Mouse (Mus musculus) heart, embryonic 14.5 days (tissue): ENCODE data around the gene Pou2af1. TPM values are rescaled to one million over a fixed set of nuclear protein-coding genes. Genes with fewer than 3 reads are reported as not detected.

Source experiments
- ATAC-seq: fragments of 200-750 bp; cut with Nextera tagmentation; 2 replicates; pipeline ENCODE4 v1.8.0; 2017; ENCODE audit warnings: low read depth, moderate TSS enrichment; ENCODE audit not compliant: insufficient number of reproducible peaks, insufficient read depth, low FRiP score
- H3K27ac ChIP-seq, 2 experiments: fragments of 200-500 bp in 1 of 2; fragments of 300-500 bp in 1 of 2; sonication (generic) in 1 of 2; replicated peaks in 1 of 2; 2 replicates each; pipeline ENCODE4 v1.5.1; 2012 to 2014; ENCODE audit warnings: low read depth in 2 of 2, low read length in 2 of 2, control low read depth in 1 of 2, mild to moderate bottlenecking in 1 of 2, mixed read lengths in 1 of 2; ENCODE audit not compliant: control insufficient read depth in 1 of 2, insufficient read depth in 1 of 2
- H3K27me3 ChIP-seq: fragments of 300-500 bp; sonication (generic); 2 replicates; pipeline ENCODE4 v1.6.1; 2014; ENCODE audit warnings: mild to moderate bottlenecking, low read length, control low read depth; ENCODE audit not compliant: control insufficient read depth, insufficient read depth
- H3K36me3 ChIP-seq: fragments of 300-500 bp; sonication (generic); 2 replicates; pipeline ENCODE4 v1.6.1; 2014; ENCODE audit warnings: mild to moderate bottlenecking, control low read depth, low read length, mixed read lengths; ENCODE audit not compliant: control insufficient read depth, insufficient read depth
- H3K4me1 ChIP-seq, 2 experiments: fragments of 200-500 bp in 1 of 2; fragments of 300-500 bp in 1 of 2; sonication (generic) in 1 of 2; 2 replicates each; pipeline ENCODE4 v1.6.1; 2012 to 2014; ENCODE audit warnings: low read length in 2 of 2, control low read depth in 1 of 2, mixed read lengths in 1 of 2; ENCODE audit not compliant: control insufficient read depth in 2 of 2, insufficient read depth in 2 of 2
- H3K4me2 ChIP-seq: fragments of 300-500 bp; sonication (generic); 2 replicates; pipeline ENCODE4 v1.6.1; 2014; ENCODE audit warnings: mild to moderate bottlenecking, low read length
- H3K4me3 ChIP-seq, 2 experiments: fragments of 200-500 bp in 1 of 2; fragments of 300-500 bp in 1 of 2; sonication (generic) in 1 of 2; 2 replicates each; pipeline ENCODE4 v1.5.1; 2012 to 2014; ENCODE audit warnings: low read length in 2 of 2, mild to moderate bottlenecking in 2 of 2, control low read depth in 1 of 2, low read depth in 1 of 2, moderate library complexity in 1 of 2; ENCODE audit not compliant: control insufficient read depth in 1 of 2, insufficient read depth in 1 of 2
- H3K9ac ChIP-seq: fragments of 300-500 bp; sonication (generic); 2 replicates; pipeline ENCODE4 v1.6.1; 2014; ENCODE audit warnings: mild to moderate bottlenecking, low read length
- H3K9me3 ChIP-seq: fragments of 300-500 bp; sonication (generic); 2 replicates; pipeline ENCODE4 v1.6.1; 2016; ENCODE audit warnings: low read length, control low read depth; ENCODE audit not compliant: control insufficient read depth
- WGBS: fragments of 180-500 bp; shearing (Covaris S2); extraction: QIAGEN DNeasy Blood & Tissue Kit; methylation state at CpG from one replicate; pipeline ENCODE4 v1.1.7; 2014; 5-methylcytosine and 5-hydroxymethylcytosine counted together
- polyA plus RNA-seq: library from polyadenylated mRNA; unstranded; fragments of >200 nt; fragmentation: Nextera tagmentation; extraction: Ambion mirVana; gene quantifications from 2 replicates; pipeline ENCODE4 v1.2.1, GENCODE M21; 2014

The Pou2af1 gene
- polyA plus RNA-seq, 1 experiment from 2014 or later = not detected

DNA sequence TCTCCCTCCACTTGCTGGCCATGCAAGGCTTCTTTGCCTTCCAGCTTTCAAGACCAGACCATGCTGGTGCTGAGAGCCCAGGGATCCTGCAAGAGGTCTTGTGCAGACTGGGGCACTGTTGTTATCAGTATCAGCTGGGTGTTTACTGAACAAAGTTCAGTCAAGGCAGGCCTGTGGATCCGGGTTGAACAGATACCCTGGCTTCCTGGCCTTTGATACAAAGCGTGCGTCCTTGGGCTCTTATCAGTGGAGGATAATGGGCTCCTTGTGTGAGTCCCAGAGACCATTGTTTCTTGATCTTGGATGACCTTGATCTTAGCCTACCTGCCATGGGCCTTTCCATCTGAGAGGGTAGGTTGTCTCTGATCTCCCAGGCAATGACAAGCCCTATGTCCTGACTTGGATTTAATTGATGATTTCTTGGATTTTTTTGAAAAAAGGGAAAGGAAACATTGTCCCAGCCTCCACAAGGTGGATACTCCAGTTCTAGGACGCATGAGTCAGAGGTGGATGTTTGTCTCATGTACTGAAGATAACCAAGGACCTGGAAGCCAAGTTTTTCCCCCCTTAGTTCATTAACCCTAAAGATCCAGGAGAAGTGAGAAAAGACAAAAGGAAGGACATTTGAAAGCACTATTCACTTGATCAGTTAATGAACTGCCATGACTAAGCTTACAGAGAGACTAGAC lies 17.3 kb downstream of the Pou2af1 start:
- Histone ChIP-seq H3K27ac (no peak overlapping the region), H3K4me3 (no peak overlapping the region), H3K9ac (no peak overlapping the region), H3K9me3 (no peaks in the 10 kb centered on the region), H3K27me3 (no peaks in the 10 kb centered on the region), H3K36me3 (no peaks in the 10 kb centered on the region), H3K4me2 (no peak overlapping the region), H3K4me1 (peaks cover 0 to 2% of the 10 kb centered on the region in 2 experiments; a peak in 1 of 4 replicates)
- WGBS = 18% methylated on average over 4 of the region's 4 CpGs
- ATAC-seq = no peak

GRCm38 (mm10) chr9:51232163-51232562 lies 18.7 kb downstream of the Pou2af1 start:
- ATAC-seq = no peak
- 90% methylated on average over 8 of the region's 8 CpGs for WGBS
- H3K4me2 ChIP-seq = no peak overlapping the region
- peaks cover 0 to 2% of the 10 kb centered on the region in 2 experiments; a peak in 1 of 4 replicates for H3K4me1 ChIP-seq
- H3K27me3 ChIP-seq = no peaks in the 10 kb centered on the region
- no peak overlapping the region for H3K9ac ChIP-seq
- no peaks in the 10 kb centered on the region for H3K36me3 ChIP-seq
- no peak overlapping the region for H3K4me3 ChIP-seq
- H3K9me3 ChIP-seq = no peaks in the 10 kb centered on the region
- no peak overlapping the region for H3K27ac ChIP-seq

DNA sequence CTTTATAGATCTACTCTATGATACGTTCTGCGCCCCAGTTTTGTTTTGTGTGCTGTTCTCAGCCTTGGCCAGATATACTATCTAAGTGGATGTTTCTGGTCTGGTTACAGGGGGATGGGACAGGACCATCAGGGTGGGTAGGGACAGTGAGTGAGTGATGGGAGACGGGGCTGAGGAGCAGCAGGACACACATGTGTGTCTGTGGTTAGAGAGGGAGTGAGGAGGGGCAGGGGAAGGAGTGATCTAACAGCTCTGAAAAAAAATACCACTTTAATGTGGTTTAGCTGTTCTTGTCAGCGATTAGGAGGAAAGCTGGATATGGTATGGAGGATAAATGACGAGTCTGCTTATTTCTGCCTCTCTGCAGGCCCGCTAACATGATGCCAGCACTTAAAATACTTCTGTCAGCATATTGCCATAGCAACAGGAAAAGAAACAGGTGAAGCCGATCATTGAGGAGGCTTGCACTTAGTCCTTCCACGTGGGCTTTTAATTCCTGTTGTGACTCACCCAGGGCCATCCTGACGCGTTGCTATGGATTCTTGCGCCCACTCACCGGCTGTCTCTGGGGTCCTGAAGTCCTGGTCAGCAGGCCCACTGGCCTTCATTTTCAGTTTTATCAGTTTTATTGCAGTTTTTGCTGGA lies 25.4 kb downstream of the Pou2af1 start:
- H3K27ac ChIP-seq = no peak overlapping the region
- H3K27me3 ChIP-seq = no peaks in the 10 kb centered on the region
- H3K9ac ChIP-seq = no peak overlapping the region
- ATAC-seq = no peak
- H3K4me3 ChIP-seq = no peak overlapping the region
- H3K4me1 ChIP-seq = no peaks in the 10 kb centered on the region
- WGBS = 33% methylated on average over 12 of the region's 12 CpGs
- H3K4me2 ChIP-seq = no peak overlapping the region
- H3K36me3 ChIP-seq = no peaks in the 10 kb centered on the region
- no peaks in the 10 kb centered on the region for H3K9me3 ChIP-seq

- ATAC-seq = no peak
- WGBS = 68% methylated on average over 4 of the region's 4 CpGs
- Histone ChIP-seq H3K27me3 (no peaks in the 10 kb centered on the region), H3K36me3 (no peaks in the 10 kb centered on the region), H3K9ac (no peak overlapping the region), H3K4me3 (no peak overlapping the region), H3K4me1 (no peaks in the 10 kb centered on the region), H3K4me2 (no peak overlapping the region), H3K27ac (no peak overlapping the region), H3K9me3 (no peaks in the 10 kb centered on the region)
Measured at GRCm38 (mm10) chr9:51256780-51257502, 43.4 kb downstream of the Pou2af1 start.

DNA sequence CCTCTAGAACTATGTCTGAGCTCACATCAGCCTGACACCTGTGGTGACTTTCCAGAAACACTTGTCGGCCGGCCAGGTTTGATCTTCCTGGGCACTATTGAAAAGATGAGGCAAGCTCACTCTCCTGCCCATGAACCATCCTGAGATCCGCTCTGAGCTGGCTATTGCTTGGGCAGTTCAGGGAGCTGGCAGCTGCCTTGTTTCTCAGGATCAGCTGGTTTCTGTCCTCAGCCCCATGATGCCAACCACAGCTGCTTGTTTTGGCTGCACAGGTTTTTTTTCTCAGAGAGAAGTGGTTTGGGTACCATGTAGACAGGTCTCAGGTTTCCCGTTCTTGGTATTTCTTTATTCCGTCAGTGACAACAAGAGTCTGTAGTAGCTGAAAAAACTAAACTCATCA lies 44.9 kb downstream of the Pou2af1 start:
- Histone ChIP-seq H3K9me3 (no peaks in the 10 kb centered on the region), H3K36me3 (no peaks in the 10 kb centered on the region), H3K4me1 (no peaks in the 10 kb centered on the region), H3K4me3 (no peak overlapping the region), H3K4me2 (no peak overlapping the region), H3K9ac (no peak overlapping the region), H3K27ac (no peak overlapping the region), H3K27me3 (no peaks in the 10 kb centered on the region)
- no peak for ATAC-seq
- WGBS = 73% methylated on average over 5 of the region's 5 CpGs

GRCm38 (mm10) chr9:51268852-51269251 lies 55.3 kb downstream of the Pou2af1 start:
- no peak for ATAC-seq
- no peak overlapping the region for H3K27ac ChIP-seq
- no peaks in the 10 kb centered on the region for H3K9me3 ChIP-seq
- H3K4me1 ChIP-seq = 0 out of 4 replicates have a peak, but pooled peaks cover 0 to 2% of the 10 kb centered on the region in 2 experiments
- H3K9ac ChIP-seq = no peak overlapping the region
- no peak overlapping the region for H3K4me3 ChIP-seq
- H3K4me2 ChIP-seq = no peak overlapping the region
- WGBS = 83% methylated on average over 5 of the region's 5 CpGs
- H3K27me3 ChIP-seq = no peaks in the 10 kb centered on the region
- H3K36me3 ChIP-seq = no peaks in the 10 kb centered on the region

GRCm38 (mm10) chr9:51271073-51271472 lies 57.6 kb downstream of the Pou2af1 start:
- H3K27ac ChIP-seq = no peak overlapping the region
- no peaks in the 10 kb centered on the region for H3K27me3 ChIP-seq
- H3K9ac ChIP-seq = no peak overlapping the region
- H3K36me3 ChIP-seq = no peaks in the 10 kb centered on the region
- H3K4me2 ChIP-seq = no peak overlapping the region
- H3K9me3 ChIP-seq = no peaks in the 10 kb centered on the region
- no peak overlapping the region for H3K4me3 ChIP-seq
- ATAC-seq = no peak
- peaks cover 2 to 5% of the 10 kb centered on the region in 2 experiments; a peak in 2 of 4 replicates for H3K4me1 ChIP-seq
- WGBS = 71% methylated on average over 8 of the region's 8 CpGs
